Mouse (Mus musculus): ENCODE measurements around the gene Vwa3a. TPM values are rescaled to one million over a fixed set of nuclear protein-coding genes. Genes with fewer than 3 reads are reported as not detected.

The Vwa3a gene
- polyA plus RNA-seq, 1 experiment, result 0.05 TPM

DNA sequence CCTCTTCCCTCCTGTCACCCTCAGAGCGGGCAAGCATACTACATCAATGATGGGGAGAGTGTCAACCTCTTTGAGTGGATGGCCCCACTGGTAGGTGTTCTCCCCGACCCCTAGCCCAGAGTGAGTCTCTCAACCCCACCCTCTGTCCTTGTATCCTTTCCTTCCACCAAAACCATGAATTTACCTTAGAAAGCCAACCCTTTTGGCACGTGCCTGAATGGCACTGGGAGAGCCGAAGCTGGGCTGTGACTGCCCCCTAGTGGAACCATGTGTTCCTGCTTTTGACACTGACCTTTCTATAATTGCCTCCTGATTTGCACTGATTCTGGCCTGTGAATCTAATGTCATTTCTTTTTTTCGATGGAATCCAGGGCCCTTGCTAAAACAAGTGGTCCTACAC is 84.1 kb downstream of the Vwa3a start:
- H3K4me2 ChIP-seq (ENCODE audit: low read depth), result no peak overlapping the region
- TF ChIP-seq SRF (IDR thresholded peaks at IDR 0.05; ENCODE audit: control insufficient read depth, insufficient read length, low read depth) (no peak), REST (IDR thresholded peaks at IDR 0.05; ENCODE audit: insufficient read depth, insufficient read length) (no peak), USF1 (IDR thresholded peaks at IDR 0.05; ENCODE audit: low read depth) (peak; percentile 21)
- H3K79me2 ChIP-seq (ENCODE audit: control insufficient read depth, insufficient read depth), result no peaks in the 10 kb centered on the region
- no peak overlapping the region for H3ac ChIP-seq (ENCODE audit: control insufficient read depth, insufficient read length)
- no peak overlapping the region for H3K4me3 ChIP-seq
- peaks cover 7% of the 10 kb centered on the region for H3K27me3 ChIP-seq (ENCODE audit: control insufficient read depth, insufficient read depth, insufficient read length)
- H3K36me3 ChIP-seq (ENCODE audit: control insufficient read depth, insufficient read depth), result no peaks in the 10 kb centered on the region

- TF ChIP-seq USF1 (IDR thresholded peaks at IDR 0.05; ENCODE audit: low read depth), result no peak
- TF ChIP-seq SRF (IDR thresholded peaks at IDR 0.05; ENCODE audit: control insufficient read depth, insufficient read length, low read depth), result no peak
- no peak for TF ChIP-seq E2F4 (IDR thresholded peaks at IDR 0.05; ENCODE audit: insufficient read depth)
- no peak for TF ChIP-seq POLR2A (IDR thresholded peaks at IDR 0.05; ENCODE audit: insufficient read length, low read depth)
- TF ChIP-seq POLR2AphosphoS2 (IDR thresholded peaks at IDR 0.05; ENCODE audit: insufficient read length, low read depth), result no peak
- no peak for TF ChIP-seq MYOD1 (IDR thresholded peaks at IDR 0.05; ENCODE audit: control insufficient read depth in 1 of 3, insufficient read length in 2 of 3, low read depth in 2 of 3)
- no peak for TF ChIP-seq MAX (IDR thresholded peaks at IDR 0.05; ENCODE audit: low read depth)
- no peak for TF ChIP-seq CEBPB (IDR thresholded peaks at IDR 0.05; ENCODE audit: insufficient read depth, poor library complexity, severe bottlenecking)
- no peak for TF ChIP-seq MYOG (IDR thresholded peaks at IDR 0.05; ENCODE audit: control insufficient read depth in 1 of 3, insufficient read depth in 1 of 3, insufficient read length in 2 of 3, low read depth in 2 of 3)
- TF ChIP-seq TCF12 (IDR thresholded peaks at IDR 0.05; ENCODE audit: insufficient read depth, poor library complexity, severe bottlenecking), result no peak
- TF ChIP-seq REST (IDR thresholded peaks at IDR 0.05; ENCODE audit: insufficient read depth, insufficient read length), result no peak
- TF ChIP-seq TCF3 (IDR thresholded peaks at IDR 0.05; ENCODE audit: insufficient read length, low read depth), result no peak
- H3K4me3 ChIP-seq, result no peak overlapping the region
- peaks cover 7% of the 10 kb centered on the region for H3K27me3 ChIP-seq (ENCODE audit: control insufficient read depth, insufficient read depth, insufficient read length)
- no peak overlapping the region for H3K4me2 ChIP-seq (ENCODE audit: low read depth)
- no peaks in the 10 kb centered on the region for H3K36me3 ChIP-seq (ENCODE audit: control insufficient read depth, insufficient read depth)
- H3K79me2 ChIP-seq (ENCODE audit: control insufficient read depth, insufficient read depth), result no peaks in the 10 kb centered on the region
- no peak overlapping the region for H3ac ChIP-seq (ENCODE audit: control insufficient read depth, insufficient read length)
These were observed 86.0 kb downstream of the Vwa3a start for GRCm38 (mm10) chr7:120825097-120825496.

DNA sequence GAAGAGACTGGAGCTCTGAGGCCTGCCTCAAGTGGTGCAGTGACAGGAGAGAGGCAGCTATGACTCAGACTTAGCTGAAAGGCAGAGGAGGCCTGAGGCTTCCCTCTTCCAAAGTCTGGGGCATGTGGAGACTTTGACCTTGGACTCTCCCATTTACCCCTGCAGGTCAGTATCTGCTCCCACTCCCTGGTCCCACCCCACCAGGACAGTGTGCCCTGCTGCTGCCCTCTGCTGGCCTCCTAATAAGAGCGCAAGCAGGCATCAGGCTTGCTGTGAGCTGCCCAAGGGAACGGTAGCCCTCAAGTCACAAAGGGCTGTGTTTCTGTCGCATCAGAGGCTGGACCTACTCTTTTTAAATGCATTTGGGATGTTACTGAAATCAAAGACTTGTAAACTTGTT is 87.3 kb downstream of the Vwa3a start:
- H3K36me3 ChIP-seq (ENCODE audit: control insufficient read depth, insufficient read depth), result no peaks in the 10 kb centered on the region

GRCm38 (mm10) chr7:120830431-120831381 is 91.6 kb downstream of the Vwa3a start:
- peak in 1 of 3 experiments; percentile 1 for TF ChIP-seq MYOD1 (IDR thresholded peaks at IDR 0.05; ENCODE audit: control insufficient read depth in 1 of 3, insufficient read length in 2 of 3, low read depth in 2 of 3)
- TF ChIP-seq POLR2A (IDR thresholded peaks at IDR 0.05; ENCODE audit: insufficient read length, low read depth), result peak; percentile 41
- peak in 1 of 3 experiments; percentile 15 for TF ChIP-seq MYOG (IDR thresholded peaks at IDR 0.05; ENCODE audit: control insufficient read depth in 1 of 3, insufficient read depth in 1 of 3, insufficient read length in 2 of 3, low read depth in 2 of 3)
- TF ChIP-seq MAX (IDR thresholded peaks at IDR 0.05; ENCODE audit: low read depth), result no peak
- no peak for TF ChIP-seq USF1 (IDR thresholded peaks at IDR 0.05; ENCODE audit: low read depth)
- no peak for TF ChIP-seq E2F4 (IDR thresholded peaks at IDR 0.05; ENCODE audit: insufficient read depth)
- no peak for TF ChIP-seq REST (IDR thresholded peaks at IDR 0.05; ENCODE audit: insufficient read depth, insufficient read length)
- TF ChIP-seq POLR2AphosphoS2 (IDR thresholded peaks at IDR 0.05; ENCODE audit: insufficient read length, low read depth), result no peak
- TF ChIP-seq CEBPB (IDR thresholded peaks at IDR 0.05; ENCODE audit: insufficient read depth, poor library complexity, severe bottlenecking), result no peak
- no peak for TF ChIP-seq SRF (IDR thresholded peaks at IDR 0.05; ENCODE audit: control insufficient read depth, insufficient read length, low read depth)
- TF ChIP-seq TCF12 (IDR thresholded peaks at IDR 0.05; ENCODE audit: insufficient read depth, poor library complexity, severe bottlenecking), result no peak
- no peak for TF ChIP-seq TCF3 (IDR thresholded peaks at IDR 0.05; ENCODE audit: insufficient read length, low read depth)
- Histone ChIP-seq H3K36me3 (ENCODE audit: control insufficient read depth, insufficient read depth) (no peaks in the 10 kb centered on the region), H3ac (ENCODE audit: control insufficient read depth, insufficient read length) (peak overlapping the region; percentile 11)

More for the DNA sequence above, 87.3 kb downstream of the Vwa3a start:
- Histone ChIP-seq H3K79me2 (ENCODE audit: control insufficient read depth, insufficient read depth) (no peaks in the 10 kb centered on the region), H3ac (ENCODE audit: control insufficient read depth, insufficient read length) (no peak overlapping the region), H3K4me2 (ENCODE audit: low read depth) (no peak overlapping the region), H3K27me3 (ENCODE audit: control insufficient read depth, insufficient read depth, insufficient read length) (peaks cover 7% of the 10 kb centered on the region), H3K4me3 (no peak overlapping the region)
- TF ChIP-seq MYOD1 (IDR thresholded peaks at IDR 0.05; ENCODE audit: control insufficient read depth in 1 of 3, insufficient read length in 2 of 3, low read depth in 2 of 3), result no peak
- no peak for TF ChIP-seq E2F4 (IDR thresholded peaks at IDR 0.05; ENCODE audit: insufficient read depth)
- TF ChIP-seq MAX (IDR thresholded peaks at IDR 0.05; ENCODE audit: low read depth), result no peak
- no peak for TF ChIP-seq REST (IDR thresholded peaks at IDR 0.05; ENCODE audit: insufficient read depth, insufficient read length)
- TF ChIP-seq POLR2AphosphoS2 (IDR thresholded peaks at IDR 0.05; ENCODE audit: insufficient read length, low read depth), result no peak
- TF ChIP-seq TCF12 (IDR thresholded peaks at IDR 0.05; ENCODE audit: insufficient read depth, poor library complexity, severe bottlenecking), result no peak
- no peak for TF ChIP-seq TCF3 (IDR thresholded peaks at IDR 0.05; ENCODE audit: insufficient read length, low read depth)
- TF ChIP-seq SRF (IDR thresholded peaks at IDR 0.05; ENCODE audit: control insufficient read depth, insufficient read length, low read depth), result no peak
- TF ChIP-seq MYOG (IDR thresholded peaks at IDR 0.05; ENCODE audit: control insufficient read depth in 1 of 3, insufficient read depth in 1 of 3, insufficient read length in 2 of 3, low read depth in 2 of 3), result no peak
- TF ChIP-seq POLR2A (IDR thresholded peaks at IDR 0.05; ENCODE audit: insufficient read length, low read depth), result no peak
- TF ChIP-seq USF1 (IDR thresholded peaks at IDR 0.05; ENCODE audit: low read depth), result no peak
- no peak for TF ChIP-seq CEBPB (IDR thresholded peaks at IDR 0.05; ENCODE audit: insufficient read depth, poor library complexity, severe bottlenecking)

More at GRCm38 (mm10) chr7:120830431-120831381, 91.6 kb downstream of the Vwa3a start:
- Histone ChIP-seq H3K4me2 (ENCODE audit: low read depth) (peak overlapping the region; percentile 94), H3K79me2 (ENCODE audit: control insufficient read depth, insufficient read depth) (no peaks in the 10 kb centered on the region), H3K27me3 (ENCODE audit: control insufficient read depth, insufficient read depth, insufficient read length) (no peaks in the 10 kb centered on the region), H3K4me3 (peak overlapping the region; percentile 35)

All from myocyte (in vitro differentiated cells).